Mouse (Mus musculus): ENCODE data around the gene Spn.

Spn gene

DNA sequence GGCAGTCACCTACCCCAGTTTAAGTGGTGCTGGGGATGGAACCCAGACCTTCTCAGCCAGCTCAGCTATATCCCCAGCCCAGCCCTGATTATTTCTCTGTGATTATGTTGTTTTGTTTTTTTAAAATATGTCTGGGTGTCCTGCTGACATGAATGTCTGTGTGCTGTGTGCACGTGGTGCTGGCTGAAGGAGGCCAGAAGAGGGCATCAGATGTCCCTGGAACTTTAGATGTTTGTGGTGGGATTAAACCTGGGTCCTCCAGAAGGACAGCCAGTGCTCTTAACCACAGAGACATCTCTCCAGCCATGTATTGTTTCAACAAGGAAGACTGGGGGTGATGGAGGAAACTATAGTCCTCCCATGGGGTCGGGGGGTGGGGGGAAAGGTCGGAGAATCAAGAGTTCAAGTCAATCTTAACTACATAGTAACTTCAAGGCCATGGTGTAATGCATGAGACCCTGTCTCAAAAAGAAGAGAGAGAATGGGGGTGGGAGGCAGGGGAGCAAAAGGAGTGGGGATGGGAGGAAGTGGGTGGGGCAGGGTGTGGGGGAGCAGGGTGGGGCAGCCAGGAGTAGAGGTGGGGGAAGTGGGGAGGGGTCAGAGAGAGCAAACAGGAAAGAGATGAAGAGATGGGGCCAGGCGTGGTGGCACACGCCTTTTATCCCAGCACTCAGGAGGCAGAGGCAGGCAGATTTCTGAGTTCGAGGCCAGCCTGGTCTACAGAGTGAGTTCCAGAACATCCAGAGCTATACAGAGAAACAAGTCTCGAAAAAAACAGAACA, 3.2 kb upstream of the Spn start:
- DNase-seq (ENCODE audit: low spot score in 2 of 2), result no peak

- no peak for DNase-seq (ENCODE audit: low spot score in 2 of 2)
These were observed 1.9 kb upstream of the Spn start for GRCm38 (mm10) chr7:127139562-127139961.

DNA sequence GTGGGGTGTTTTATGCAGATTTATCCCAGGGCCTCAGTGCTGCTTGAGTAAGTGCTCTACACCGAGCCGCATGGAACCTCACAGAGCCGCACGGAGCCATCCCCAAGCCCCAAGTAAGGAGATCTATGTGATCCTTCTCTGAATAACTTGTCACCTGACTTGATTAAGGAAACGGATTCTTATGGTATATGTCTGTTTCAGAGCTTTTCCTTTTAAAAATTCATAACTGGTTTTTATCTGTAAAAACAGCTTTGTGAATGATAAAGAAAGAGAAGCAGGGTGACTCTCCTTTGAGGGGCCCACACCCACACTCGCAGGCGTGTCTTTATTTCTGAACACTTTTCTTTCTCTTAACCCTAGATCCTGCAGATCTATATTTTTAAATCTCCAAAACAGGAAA, 1.5 kb upstream of the Spn start:
- DNase-seq (ENCODE audit: low spot score in 2 of 2), result no peak

GRCm38 (mm10) chr7:127136181-127137071, 1.2 kb downstream of the Spn start:
- DNase-seq (ENCODE audit: low spot score in 2 of 2), result peak in 1 of 2 experiments; percentile 30

GRCm38 (mm10) chr7:127134821-127135447, 2.7 kb downstream of the Spn start:
- DNase-seq (ENCODE audit: low spot score in 2 of 2), result peak; percentile 52 to 61

DNA sequence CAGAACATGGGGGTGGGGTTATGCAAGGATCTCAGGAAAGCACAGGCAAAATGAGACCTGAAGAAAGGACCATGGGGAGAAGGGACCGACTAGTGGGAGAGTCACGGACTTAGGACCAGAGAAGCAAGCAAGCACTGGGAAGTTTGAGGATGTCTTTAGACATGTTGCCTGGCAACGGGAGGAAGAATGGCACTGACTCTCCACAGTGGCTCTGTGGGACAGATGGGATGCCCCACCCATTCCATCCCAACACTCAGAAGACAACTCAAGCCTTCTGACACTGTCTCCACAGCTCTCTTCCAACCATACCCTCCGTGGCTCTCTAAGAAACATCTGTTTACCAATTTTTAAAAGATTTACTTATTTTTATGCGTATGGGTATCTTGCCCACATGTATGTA, 4.5 kb downstream of the Spn start:
- DNase-seq (ENCODE audit: low spot score in 2 of 2), result no peak

GRCm38 (mm10) chr7:127129638-127130037, 8.0 kb downstream of the Spn start:
- DNase-seq (ENCODE audit: low spot score in 2 of 2), result no peak

GRCm38 (mm10) chr7:127121911-127122270, 15.7 kb downstream of the Spn start, which contains the start of gene Qprt:
Qprt (minus strand) TSS chr7:127122226.
- no peak for DNase-seq (ENCODE audit: low spot score in 2 of 2)

DNA sequence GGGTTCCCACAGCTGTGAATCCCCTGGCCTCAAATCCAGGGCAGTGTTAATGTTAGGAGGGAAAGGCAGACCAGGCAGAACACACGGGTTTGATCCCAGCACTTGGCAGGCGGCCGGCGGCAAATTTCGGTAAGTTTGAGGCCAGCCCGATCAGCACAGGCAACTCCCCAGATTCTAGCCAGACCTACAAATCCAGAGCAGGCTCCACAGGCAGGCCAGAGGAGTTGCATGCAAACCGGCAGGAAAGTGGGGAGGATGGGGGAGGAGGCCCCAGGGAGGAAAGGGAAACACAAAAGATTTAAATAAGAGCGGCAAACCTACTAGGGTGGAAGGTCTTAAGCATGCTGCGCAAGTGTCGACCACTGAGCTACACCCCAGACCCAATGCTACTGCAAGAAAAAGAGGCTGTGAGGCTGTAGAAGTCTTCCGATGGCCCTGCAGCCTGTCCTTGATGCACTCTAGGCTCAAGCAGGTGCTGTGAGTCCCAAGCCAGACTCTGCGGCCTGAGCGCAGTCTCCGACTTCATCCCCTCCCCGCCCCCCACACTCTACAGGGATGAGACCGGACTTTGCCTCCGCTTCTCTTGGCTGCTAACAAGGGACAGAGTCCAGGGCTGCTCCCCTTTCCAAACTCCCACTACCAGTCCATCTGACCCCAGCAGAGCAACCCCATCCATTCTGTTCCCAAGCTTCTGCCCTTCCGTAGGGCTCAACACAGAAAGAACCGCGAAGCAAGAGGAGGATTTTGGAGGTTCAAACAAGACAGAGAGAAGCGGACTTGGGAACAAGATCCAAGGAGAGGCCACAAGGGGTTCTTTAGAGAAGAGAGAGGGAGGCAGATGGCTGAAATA, 16.3 kb downstream of the Spn start:
- DNase-seq (ENCODE audit: low spot score in 2 of 2), result no peak

GRCm38 (mm10) chr7:127118671-127119445, 18.8 kb downstream of the Spn start:
- no peak for DNase-seq (ENCODE audit: low spot score in 2 of 2)

GRCm38 (mm10) chr7:127117948-127118347, 19.7 kb downstream of the Spn start:
- DNase-seq (ENCODE audit: low spot score in 2 of 2), result no peak

GRCm38 (mm10) chr7:127116331-127116935, 21.2 kb downstream of the Spn start:
- DNase-seq (ENCODE audit: low spot score in 2 of 2), result no peak

DNA sequence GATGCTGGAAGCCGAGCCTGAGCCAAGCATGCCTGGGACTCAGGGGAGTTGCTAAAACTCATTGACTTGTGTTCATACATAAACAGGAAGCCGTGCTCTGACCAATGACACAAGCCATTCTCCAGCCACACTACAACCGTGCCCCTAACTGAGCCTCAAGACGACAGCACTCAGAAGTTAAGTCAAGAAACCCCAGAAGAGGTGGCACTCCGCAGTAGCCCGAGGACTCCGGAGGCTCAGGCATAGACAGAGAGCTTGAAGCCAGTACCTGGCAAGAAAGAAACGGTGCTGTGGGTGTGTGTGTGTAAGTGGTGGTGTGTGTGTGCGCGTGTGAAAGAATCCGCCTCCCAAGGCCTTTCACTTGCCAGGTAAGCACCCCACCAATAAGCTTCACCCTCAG, 22.7 kb downstream of the Spn start:
- peak; percentile 47 to 69 for DNase-seq (ENCODE audit: low spot score in 2 of 2)

DNA sequence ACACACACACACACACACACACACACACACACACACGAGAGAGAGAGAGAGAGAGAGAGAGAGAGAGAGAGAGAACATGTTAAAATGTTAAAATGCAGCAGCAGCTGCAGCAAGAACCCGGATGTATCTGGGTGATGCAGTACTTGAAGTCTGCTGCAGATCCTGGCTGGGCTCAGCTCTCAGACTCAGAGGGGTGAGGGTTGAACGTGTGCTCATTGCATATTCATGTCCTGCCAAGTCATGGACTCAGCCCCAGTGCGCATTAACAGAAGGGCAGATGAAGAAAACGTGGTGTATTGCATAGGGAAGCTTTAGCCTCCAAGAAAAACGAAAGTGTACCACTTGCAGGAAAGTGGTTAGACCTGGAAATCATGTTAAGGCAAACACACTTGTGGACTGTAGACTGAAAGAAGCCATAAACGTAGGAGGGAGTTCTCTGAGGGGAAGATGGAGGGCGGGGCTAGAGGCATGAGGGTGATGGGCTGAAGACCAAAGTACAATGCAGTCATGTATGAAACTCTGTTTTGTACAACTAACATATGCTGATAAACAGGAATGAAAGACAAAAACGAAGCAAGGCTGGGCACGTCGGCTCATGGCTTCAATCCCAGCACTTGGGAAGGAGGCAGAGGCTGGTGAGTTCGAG, 23.9 kb downstream of the Spn start:
- DNase-seq (ENCODE audit: low spot score in 2 of 2), result peak in 1 of 2 experiments; percentile 40

DNA sequence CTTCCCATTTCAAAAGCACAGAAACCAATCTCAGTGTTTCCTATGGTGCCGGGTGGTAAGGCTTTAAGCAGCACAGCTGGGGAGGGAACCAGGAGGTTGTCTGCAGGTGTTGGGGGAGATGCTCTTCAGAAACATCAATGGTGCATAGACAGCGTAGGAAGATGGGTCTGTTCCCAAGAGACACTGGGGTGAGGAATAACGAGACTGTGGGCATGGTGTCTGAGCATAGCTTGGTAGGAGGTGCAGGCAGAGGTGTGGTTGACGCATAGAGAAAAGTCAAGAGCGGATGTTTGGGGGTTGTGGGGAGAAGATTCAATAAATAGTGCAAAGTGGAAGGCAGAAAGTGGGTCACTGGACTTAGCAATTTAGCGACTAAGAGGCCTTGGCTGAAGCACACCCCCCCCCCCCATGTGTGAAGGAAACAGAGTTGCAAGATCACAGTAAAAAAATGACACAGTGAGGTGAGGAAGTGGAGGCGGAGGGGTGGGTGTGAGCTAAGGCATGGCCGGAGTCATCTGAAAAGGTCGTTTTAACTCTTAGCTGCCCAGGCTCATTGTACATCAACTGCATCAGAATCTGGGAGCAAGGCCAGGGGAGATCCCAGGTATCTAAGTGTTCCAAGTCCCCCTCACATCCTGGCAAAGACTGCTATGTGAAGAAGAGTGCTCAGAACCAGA, 24.6 kb downstream of the Spn start:
- peak; percentile 73 to 86 for DNase-seq (ENCODE audit: low spot score in 2 of 2)

GRCm38 (mm10) chr7:127112251-127112841, 25.3 kb downstream of the Spn start:
- peak; percentile 49 to 66 for DNase-seq (ENCODE audit: low spot score in 2 of 2)

DNA sequence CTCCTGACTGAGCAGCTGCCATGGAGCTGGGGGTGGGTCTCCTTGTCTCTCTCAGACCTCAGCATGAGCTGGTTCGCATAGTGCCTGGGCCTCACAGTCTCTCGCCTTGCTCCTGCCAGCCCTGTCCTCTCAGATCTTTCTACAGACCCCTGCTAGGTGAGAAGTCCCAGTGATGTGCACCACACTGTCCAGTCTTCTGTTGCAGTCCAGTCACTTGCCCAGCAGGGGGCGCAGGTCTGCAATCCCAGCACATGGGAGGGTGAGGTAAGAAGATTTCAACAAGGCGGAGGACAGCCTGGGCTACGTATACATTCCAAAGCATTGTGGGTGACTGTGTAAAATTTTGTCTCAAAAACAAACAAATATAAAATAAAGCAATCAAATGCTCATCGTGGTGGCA, 26.2 kb downstream of the Spn start:
- peak; percentile 78 to 84 for DNase-seq (ENCODE audit: low spot score in 2 of 2)

DNA sequence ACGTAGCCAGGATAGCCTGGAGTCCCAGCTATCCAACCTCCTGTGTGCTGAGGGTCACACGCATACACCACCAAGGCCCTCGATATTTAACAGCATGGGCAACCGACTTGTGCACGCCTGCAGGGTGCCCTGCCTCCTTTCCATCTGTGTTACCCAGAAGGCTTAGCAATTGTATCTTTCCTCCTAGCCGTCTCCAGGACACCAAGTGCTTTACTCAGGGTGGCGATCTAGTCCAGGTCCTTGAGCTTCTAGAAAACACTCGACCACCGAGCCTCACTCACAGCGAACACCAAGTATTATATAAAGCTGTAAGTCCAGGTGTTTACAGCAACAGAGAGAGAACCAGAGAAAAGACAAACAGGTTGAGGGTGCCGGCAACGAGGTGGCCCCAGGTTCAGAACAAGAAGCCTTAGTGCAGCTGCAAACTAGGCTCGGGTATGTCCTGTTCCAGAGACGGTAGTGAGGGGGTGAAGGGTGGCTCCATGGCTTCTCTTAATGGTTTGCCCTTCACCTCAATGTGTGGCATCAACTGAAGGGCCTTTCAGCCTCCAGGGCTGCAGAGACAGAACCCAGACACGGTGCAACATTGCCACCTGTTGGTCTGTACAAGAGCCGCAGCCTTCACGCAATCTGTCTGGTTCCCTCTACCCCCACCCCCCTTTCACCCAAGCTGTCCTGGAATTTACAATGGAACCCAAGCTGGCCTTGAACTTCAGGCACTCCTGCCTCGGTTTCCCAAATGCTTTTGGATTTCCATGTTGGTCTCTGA, 27.2 kb downstream of the Spn start:
- peak; percentile 68 to 80 for DNase-seq (ENCODE audit: low spot score in 2 of 2)
